Mouse (Mus musculus) urinary bladder, adult 2 months (tissue): Measurements from ENCODE around the gene Tgm1. TPM values are rescaled to one million over a fixed set of nuclear protein-coding genes. Genes with fewer than 3 reads are reported as not detected.

Experiments
- DNase-seq: peaks from one replicate; pipeline ENCODE4 v3.0.0; 2022; ENCODE audit warnings: low spot score
- polyA plus RNA-seq: library from polyadenylated mRNA; depleted of rRNA; stranded (reverse); fragments of >200 nt; gene quantifications from 2 replicates; pipeline ENCODE4 v1.2.3, GENCODE M21; 2012

Gene Tgm1
- polyA plus RNA-seq, 1 experiment: 1.4 TPM

DNA sequence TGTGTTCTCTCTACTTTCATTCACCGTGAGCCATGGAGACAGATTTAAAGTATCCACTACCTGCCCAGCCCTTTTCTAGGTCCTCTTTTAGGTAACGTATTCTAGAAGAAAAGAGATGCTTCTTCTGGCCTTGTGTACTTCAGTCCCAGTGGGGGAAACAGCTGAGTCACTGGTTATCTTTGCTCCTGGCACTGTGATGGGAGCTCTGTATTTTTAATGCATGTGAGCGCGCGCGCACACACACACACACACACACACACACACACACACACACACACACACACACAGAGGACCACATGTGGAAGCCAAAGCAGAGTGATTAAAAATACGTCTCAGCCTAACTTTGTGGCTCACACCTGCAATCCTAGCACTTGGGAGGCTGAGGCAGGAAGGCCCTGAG is 9.7 kb upstream of the Tgm1 start:
- no peak for DNase-seq

DNA sequence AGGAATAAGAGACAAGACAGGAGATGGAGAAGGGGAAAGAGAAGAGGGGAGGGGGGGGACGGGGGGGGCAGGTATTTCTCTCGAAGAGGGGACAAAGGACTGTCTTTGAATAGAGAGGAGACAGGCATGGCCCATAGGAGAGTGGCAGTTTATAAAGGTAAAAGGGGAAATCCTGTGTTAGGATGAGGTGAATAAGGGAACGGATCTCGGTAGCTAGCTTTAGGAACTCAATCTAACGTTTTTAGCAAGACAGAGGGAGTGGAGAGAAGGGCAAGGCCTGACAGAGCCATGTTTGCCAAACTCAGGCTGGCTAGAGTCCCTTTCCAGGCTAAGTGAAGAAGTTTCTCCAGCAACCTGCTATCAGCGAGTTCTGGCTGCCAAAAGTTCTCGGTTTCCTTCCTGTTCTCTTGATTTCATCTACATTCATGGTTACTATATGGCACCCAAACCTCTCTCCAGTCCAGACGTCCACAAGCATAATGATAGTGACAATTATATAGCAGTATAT is 8.8 kb upstream of the Tgm1 start:
- no peak for DNase-seq

DNA sequence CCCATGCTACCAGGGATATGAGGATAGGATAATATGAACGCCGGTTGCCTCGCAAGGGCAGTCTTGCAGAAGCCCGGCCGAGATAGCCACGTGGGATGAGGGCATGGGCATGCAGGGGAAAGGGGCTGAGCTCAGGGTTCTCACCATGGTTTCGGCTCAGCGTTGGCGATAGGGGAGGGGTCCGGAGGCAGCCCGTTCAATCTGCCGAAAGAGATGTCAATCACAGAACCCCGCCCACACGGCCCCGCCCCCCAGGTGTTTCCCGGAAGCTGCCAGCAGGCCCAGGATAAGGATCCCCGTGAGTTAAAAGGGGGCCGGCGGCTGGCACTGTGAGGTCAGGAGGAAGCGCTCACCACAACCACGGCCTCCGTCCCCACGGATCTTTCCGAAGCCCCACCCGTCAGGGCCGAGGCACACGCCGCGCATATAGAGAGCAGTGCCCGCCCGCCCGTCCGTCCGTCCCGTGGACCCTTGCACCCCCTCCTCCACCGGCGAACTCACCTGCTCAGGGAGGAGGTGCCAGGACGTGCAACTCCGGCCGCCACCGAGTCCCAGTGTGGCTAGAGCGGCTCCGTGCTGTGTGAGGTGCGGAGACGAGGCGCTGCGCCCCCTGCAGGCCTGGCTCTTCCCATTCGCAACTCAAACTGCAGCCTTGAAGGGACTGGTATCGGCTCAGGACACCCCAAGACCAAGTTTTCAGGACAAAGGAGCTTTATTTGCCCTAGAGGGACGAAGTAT is 8.1 kb upstream of the Tgm1 start, which contains the start of gene Rabggta:
Rabggta (minus strand) TSS at position 564 of the 738 bp plus-strand sequence.
- DNase-seq: peak; percentile 82

DNA sequence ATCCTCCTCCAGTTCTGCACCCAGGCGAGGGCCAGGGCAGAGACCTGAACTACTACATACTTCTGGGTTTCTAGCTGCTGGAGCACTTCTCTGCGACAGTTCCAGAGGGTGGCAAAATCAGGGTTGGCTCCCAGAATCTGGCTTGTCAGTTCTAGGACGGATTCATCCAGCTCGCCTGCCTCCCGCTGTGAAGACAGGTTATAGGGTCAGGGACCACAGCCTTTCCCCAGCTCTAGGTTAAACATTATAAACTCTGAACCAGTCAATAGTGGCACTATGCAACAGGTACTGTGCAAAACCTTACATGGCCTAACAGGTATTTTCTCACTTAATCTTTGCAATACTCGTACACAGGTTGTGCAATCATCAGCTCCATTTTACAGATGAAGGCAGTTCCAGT is 7.3 kb upstream of the Tgm1 start:
- no peak for DNase-seq

DNA sequence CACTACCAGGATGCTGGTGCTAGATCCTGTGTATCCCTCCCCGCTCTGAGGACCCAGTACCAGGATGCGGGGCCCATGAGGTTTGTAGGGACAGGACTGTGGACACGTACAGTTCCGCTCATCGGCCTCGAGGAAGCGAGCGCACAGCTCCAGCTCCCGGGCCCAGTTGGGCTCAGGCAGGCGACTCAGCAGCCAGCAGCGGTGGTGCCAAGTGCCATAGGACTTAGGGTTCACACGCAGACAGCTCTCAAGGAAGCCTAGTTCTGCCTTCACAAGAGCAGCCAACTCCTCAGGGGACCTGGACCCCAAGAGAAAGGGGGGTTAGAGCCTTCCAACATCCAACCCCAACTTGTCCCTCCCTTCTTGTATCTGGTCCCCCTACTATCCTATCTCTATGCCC is 6.9 kb upstream of the Tgm1 start:
- DNase-seq: no peak

DNA sequence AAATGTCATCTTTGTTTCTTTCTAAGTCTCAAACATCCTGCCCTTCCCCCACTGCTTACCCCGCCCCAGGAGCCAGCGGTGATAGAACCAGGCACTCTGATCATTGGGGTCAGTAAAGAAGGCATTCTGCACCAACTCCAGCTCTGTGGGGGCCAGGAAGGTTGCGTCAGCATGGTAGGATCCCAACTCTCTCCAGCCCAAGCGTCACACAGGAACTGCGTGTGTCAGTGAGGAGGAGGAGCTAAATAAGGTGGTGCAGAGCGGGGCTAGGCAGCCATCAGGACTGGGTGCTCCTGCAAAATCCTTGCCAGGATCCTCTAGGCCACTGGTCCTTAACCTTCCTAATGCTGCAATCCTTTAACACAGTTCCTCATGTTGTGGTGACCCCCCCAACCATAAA is 6.0 kb upstream of the Tgm1 start:
- DNase-seq: no peak

DNA sequence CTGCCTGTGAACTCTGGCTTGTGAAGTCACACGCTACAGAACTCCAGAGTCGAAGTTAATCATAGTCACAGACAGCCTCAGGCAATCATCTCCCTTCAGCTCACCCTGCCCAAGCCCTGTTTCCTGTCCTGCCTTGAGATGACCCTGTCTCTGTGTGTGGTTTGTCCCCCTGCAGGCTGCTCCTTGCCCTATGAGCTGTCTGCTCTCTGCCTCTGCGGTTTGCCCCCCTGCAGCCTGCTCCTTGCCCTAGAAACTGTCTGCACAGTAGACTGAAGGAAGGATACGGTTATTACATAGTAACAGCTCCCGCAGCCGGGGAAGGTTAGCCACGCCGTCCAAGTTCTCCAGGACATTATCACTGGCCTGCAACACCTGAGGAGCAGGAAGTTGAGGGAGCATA is 3.2 kb upstream of the Tgm1 start:
- no peak for DNase-seq

DNA sequence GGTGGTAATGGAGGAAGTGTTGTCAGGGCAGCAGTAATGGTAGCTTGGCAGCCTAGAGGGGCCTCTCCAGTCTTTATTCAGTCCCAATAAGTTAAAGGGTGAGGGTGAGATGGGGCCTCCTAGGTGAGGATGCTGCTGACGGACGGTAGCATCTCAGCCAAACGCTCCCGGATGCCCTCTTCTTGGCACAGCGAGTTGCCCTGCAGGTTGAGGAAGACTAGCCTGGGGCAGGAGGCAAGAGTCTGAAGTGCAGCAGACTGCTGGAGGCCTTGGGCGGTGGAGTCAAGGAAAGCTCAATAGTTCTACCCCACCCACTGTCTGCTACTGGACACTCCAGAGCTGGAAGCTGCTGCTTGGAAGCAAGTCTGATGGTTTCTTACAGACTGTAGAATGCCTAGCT is 2.5 kb upstream of the Tgm1 start:
- no peak for DNase-seq

DNA sequence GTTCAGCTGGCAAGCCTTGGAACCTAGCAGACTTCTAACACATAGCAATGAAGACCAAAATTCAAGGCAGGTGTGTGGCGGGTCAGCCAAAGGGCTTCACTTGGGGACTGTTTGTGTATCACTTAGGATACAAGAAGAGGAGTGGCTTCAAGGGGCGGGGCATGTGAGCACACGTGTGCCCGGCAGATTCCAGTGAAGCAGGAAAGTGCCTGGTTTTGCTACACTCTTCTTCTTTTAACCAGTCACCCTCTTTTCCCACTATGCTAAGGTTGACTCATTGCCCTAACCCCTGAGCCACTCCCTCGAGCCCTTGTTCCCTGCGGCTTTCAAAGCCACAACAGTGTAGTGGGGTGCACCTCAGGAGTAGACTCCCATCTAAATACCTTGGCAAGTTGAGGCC is 1.2 kb upstream of the Tgm1 start:
- DNase-seq: no peak

DNA sequence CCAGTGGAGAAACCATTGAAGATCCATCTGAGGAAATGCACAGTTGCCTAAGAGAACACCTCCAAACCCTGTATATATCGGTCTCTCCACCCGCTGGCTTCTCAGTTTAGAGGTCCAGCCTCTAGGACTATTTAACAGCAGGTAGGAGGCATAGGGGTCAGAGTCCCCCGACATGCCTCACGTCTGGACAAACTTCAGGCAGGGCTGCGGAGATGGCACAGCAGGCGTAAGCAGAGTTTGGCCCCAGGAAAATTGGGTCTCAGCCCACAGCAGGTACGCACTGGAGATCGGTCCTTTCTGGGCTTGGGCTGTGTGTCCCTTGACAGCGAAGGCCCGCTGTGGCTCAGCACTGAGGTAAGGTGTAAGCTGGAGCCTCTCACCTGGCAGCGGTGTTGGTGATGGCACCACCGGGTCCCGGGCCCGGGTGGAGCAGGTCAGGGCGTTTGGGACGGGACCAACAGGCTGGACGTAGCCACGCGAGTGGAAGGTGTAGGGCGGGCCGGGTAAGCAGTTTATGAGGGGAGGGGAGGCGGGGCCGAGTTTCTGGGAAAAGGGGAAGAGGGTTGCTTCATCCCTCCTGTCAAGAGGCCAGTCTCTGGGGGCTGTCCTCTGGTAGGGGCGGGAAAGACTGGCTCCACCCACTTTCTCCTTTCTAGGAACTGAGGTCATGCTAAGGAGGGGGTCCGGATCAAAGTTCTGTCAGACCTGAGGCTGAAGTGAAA is 558 bp downstream of the Tgm1 start:
- no peak for DNase-seq

DNA sequence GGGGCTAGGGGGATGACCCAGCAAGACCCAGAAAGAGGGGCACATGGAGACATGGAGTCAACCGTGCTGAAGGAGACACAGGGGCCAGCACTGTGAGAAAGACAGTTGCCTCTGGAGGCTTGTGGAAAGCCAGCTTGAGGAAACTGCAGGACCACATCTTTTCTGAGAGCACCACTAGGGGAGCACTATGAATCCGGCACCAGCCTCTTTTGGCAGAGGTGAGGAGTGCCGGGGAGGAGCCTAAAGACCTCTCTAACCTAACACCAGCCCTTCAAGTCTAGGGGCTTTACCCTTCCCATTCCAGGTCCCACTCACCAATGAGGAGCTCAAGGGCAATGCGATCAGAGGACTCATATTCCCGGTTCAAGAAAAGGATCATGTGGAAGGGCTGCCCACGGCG is 1.9 kb downstream of the Tgm1 start:
- no peak for DNase-seq

DNA sequence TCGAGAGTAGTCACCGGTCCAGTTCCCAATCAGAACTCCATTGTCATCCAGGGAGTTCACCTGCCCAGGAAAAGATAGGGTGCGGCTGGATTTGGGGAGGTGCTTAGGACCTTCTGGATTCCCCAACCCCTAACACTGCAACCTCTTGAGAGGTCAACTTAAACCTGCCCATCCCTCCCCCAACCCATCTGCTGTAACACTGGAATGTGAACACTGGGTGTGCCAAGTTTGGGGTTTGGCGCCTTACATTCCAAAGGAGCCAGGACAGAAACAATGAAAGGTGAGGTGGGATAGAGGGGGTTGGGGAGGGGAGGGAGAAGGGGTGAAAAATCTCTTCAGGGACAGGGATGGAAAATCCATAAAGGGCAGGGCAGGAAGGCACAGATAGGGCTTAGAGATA is 4.2 kb downstream of the Tgm1 start:
- no peak for DNase-seq

DNA sequence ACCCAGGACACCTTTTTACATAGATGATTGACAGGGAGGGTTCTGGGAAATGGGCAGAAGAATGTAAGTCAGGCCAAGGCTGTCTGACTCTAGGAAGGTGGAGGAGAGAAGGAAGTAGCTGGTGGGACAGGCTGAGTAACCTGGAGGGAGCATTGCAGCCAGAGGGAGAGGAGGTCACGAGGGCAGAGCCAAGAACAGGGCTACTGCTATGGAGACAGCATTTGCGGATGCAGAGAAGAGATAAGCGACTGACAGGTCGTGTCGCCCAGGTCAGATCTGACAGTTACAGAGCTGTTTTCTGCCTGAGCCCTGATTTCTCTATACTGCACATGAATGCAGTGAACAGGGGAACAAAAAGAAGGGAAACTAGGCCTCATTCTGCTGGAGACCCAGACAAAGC is 6.3 kb downstream of the Tgm1 start:
- no peak for DNase-seq

DNA sequence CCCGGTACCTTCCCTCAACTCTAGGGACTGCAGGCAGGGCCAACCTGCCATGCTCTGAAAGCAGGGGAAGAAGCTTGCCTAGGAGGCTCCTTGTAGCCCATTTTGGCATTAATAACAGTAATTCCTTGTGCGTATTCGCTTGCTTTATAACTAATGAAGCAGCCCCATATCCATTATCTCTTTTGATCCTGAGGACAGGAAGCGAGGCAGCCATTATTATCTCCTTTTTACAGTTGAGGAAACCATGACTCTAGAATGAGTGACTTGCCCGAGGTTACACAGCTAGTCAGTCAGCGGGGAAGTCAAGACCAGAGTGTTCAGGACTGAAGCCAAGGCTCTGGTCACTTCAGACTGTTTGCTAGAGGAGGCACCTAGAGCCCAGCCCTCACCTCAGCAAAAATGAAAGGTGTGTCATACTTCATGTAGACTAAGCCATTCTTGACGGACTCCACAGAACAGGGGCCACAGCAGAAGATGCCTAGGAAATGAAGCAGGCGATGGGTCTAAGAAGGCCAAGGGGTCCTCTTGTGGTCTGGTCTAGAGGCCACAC is 7.6 kb downstream of the Tgm1 start:
- no peak for DNase-seq

DNA sequence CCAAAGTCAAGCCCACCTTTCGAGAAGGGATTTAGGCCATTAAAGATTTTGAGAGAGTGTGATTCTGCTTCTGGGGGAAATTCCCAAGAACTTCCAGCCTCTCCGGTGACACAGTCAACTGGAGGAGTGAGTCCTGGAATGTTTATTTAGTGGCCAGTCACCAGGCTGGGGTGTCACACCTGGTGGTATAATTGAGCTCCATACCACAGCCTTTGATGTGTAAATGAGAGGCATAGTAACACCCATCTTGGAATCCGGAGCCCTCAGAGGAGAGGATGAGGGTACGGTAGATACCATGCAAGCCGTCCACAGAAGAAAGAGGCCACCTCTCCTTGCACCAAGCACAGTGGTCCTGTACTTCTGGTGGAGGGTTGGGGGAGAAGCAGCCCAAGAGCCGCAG is 11.0 kb downstream of the Tgm1 start:
- no peak for DNase-seq

DNA sequence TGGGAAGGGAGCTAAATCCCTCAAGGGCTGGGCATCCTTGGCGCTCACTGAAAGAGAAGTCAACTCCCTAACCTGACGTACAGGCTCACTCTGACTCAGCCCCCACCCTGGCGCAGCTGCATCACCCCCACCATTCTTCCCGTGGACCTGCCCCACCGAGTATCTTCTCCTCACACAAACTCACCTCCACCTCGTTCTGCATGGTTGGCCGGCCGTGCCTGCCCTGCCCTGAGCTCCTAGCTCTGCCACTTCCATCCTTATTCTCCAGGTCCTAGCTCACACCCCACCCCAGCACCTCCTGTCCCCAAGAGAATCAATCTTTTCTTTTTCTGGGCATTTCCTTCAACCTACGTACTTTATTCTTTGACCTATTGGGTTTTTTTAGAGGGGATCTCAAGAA is 12.6 kb downstream of the Tgm1 start:
- no peak for DNase-seq

DNA sequence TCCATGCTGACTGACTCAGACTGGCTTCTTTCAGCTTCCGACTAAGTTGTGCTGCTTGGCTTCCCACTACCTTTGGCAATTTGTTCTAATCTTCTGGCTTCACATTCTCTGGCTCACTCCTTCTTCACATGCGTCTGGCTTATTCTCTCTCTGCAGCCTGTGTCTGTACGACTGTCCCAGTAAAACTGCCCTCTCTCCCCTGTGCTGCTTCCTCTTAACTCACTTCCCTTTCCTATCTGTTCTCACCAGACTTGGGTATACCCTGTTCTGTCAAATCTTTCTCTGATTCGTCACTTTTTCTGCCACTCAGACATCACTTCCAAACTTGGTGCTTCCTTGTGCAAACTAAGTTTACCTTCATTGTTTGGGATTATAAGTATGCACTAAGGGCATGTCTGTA is 16.5 kb downstream of the Tgm1 start:
- no peak for DNase-seq

DNA sequence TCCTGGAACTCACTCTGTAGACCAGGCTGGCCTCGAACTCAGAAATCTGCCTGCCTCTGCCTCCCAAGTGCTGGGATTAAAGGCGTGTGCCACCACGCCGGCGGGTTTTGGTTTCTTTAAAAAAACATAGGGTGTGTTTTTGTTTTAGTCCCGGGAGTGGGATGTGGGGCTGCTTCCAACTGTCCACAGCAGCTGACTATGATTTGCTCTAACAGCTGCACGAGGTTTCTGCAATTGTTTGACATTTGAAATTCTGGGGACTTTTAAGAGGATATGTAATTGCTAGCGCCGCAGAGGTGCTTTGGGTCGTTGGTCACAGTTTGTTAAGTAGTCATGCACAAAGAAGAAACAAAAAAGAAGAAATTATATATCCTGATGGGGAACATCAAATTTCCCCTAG is 24.3 kb downstream of the Tgm1 start:
- no peak for DNase-seq

DNA sequence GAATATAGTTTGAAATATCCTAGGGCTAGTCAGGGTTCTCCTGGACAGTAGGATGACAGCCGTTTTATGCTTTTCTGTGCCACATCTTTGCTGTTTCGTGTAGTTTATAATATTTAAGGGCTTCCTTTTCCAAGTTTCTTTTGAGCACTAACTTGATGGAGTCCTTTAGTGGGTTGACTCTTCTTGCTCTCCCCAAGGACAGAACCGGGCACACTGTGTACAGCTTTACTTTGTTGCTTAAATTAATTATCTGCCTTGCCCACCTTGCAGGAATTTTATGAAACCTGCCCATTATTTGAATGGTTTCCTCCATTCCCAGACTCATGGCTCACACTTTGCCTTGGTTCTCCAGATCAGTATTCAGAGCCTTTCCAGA is 31.6 kb downstream of the Tgm1 start:
- DNase-seq: no peak

DNA sequence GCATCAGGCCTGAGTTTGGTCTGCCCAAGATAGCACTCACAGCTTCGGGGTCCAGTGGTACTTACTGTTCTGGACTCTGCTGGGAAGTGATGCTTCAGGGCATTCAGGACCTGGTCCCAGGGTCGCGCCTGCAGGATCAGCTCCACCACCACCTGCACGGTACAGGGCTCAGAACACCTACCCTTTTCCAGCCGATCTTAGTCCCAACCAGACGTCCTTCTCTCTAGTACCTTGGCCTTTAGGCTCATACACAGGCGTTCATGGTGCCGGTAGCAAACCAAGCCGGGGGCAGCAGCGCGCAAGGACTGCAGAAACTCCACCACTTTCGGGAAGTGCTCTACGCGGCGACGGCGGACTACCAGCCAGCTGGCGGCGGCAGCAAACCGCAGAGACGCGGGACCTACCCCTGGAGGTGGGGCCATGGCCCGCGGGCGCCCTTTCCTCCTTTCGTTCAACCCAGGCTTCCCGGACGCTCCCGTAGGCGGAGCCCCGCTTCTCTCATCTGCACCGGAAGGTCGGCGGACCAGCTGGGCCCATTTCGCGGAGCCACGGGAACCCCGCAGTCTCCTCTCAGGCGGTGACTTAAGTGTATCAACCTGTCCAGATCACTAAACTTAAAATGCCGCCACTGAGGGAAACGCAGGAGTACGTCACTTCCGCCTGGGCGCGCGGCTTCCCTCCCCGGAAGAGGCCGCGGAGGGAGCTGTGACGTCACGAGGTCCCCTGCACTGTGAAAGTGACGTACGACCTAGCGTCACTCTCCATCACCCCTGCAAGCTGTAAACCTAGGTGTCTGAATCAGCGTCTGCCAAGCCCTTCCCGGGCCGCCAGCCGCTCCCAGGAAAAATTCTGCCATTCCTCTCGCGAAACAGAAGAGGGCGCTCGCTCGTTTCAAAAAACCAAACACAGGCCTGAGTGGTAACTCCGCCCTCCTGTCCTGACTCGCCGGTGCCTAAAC is 32.3 kb downstream of the Tgm1 start, which contains the start of gene Tinf2:
Tinf2 (minus strand) TSS at position 661 of the 958 bp plus-strand sequence.
- DNase-seq: peak; percentile 84

DNA sequence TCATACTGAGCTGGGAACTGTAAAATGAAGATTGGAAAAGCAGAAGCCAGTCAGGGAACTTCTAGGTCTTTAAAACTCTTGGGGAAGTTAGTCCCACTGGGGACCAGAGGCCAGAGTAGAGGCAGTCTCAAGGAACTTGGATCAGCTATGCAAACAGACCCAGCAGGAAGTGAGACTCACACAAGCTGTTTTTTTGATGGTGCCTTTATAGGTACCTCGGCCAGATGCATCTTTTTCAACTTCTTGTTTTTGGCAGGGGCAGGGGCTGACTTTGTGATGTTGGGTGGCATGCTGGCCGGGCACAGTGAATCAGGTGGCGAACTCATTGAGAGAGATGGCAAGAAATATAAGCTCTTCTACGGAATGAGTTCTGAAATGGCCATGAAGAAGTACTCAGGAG is 36.1 kb downstream of the Tgm1 start:
- DNase-seq: no peak

DNA sequence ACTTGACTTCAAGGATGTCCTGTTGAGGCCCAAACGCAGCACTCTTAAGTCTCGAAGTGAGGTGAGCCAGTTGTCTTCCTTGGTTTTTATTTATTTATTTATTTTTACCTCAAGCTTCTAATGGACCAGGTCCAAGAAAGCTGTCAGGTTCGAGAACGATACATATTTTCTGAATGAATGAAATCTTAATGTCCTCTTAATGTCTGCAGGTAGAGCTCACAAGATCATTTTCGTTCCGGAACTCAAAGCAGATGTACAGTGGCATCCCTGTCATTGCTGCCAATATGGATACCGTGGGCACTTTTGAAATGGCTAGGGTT is 41.0 kb downstream of the Tgm1 start:
- DNase-seq: no peak
